Mouse (Mus musculus) heart, postnatal 25 days (tissue): ENCODE data around the gene Gpr84. TPM values are rescaled to one million over a fixed set of nuclear protein-coding genes. Genes with fewer than 3 reads are reported as not detected.

Experiments
- DNase-seq: peaks from one replicate; pipeline ENCODE4 v3.0.0; 2022; ENCODE audit warnings: low spot score
- intact Hi-C: fragments of 180-260 bp; cut with DNase I; formaldehyde crosslinking; loops from one replicate; pipeline ENCODE4 v1.15.1; 2025
- total RNA-seq, 2 experiments: library from RNA; stranded (reverse); gene quantifications; 2 replicates each; pipeline ENCODE4 v1.2.3; 2021

Gpr84 gene
- total RNA-seq, 2 experiments from 2014 or later = not detected

- DNase-seq = no peak
- intact Hi-C loops = loop anchor here (5.0 to 10.0 kb wide), 2 partner anchors 53 to 106 kb away; partner anchors contain the start of gene Nfe2
Measured at GRCm38 (mm10) chr15:103308056-103308875, 2.1 kb downstream of the Gpr84 start.

- intact Hi-C loops = loop anchor here (2.0 to 10.0 kb wide), 3 partner anchors 22 to 105 kb away; partner anchors contain the start of gene Nfe2
- peak; percentile 80 for DNase-seq
Measured at GRCm38 (mm10) chr15:103307125-103307524, 3.3 kb downstream of the Gpr84 start.

GRCm38 (mm10) chr15:103305792-103306645, 4.4 kb downstream of the Gpr84 start:
- intact Hi-C loops = loop anchor here (1.0 to 10.0 kb wide), 4 partner anchors 21 to 123 kb away; partner anchors contain the start of gene Nfe2
- no peak for DNase-seq

GRCm38 (mm10) chr15:103305070-103305678, 5.2 kb downstream of the Gpr84 start:
- intact Hi-C loops = loop anchor here (5.0 to 10.0 kb wide), 2 partner anchors 50 to 103 kb away; partner anchors contain the start of gene Nfe2
- peak; percentile 94 for DNase-seq

GRCm38 (mm10) chr15:103304616-103304969, 5.8 kb downstream of the Gpr84 start:
- intact Hi-C loops = loop anchor here (10.0 kb wide), 1 partner anchor 50 kb away; the partner anchor contains the start of gene Nfe2
- DNase-seq = no peak

GRCm38 (mm10) chr15:103303916-103304615, 6.3 kb downstream of the Gpr84 start:
- intact Hi-C loops = loop anchor here (10.0 kb wide), 1 partner anchor 49 kb away; the partner anchor contains the start of gene Nfe2

GRCm38 (mm10) chr15:103302341-103303021, 7.9 kb downstream of the Gpr84 start:
- DNase-seq = no peak
- intact Hi-C loops = loop anchor here (10.0 kb wide), 1 partner anchor 48 kb away; the partner anchor contains the start of gene Nfe2

More at GRCm38 (mm10) chr15:103303916-103304615, 6.3 kb downstream of the Gpr84 start:
- no peak for DNase-seq

GRCm38 (mm10) chr15:103301547-103302340, 8.7 kb downstream of the Gpr84 start:
- intact Hi-C loops = loop anchor here (10.0 kb wide), 1 partner anchor 47 kb away; the partner anchor contains the start of gene Nfe2
- DNase-seq = no peak

GRCm38 (mm10) chr15:103301046-103301445, 9.4 kb downstream of the Gpr84 start:
- intact Hi-C loops = loop anchor here (10.0 kb wide), 1 partner anchor 46 kb away; the partner anchor contains the start of gene Nfe2
- DNase-seq = no peak

- intact Hi-C loops = loop anchor here (10.0 kb wide), 1 partner anchor 46 kb away; the partner anchor contains the start of gene Nfe2
- DNase-seq = no peak
Measured at GRCm38 (mm10) chr15:103300560-103300959, 9.9 kb downstream of the Gpr84 start.

GRCm38 (mm10) chr15:103300067-103300471, 10.3 kb downstream of the Gpr84 start:
- DNase-seq = no peak
- intact Hi-C loops = loop anchor here (10.0 kb wide), 1 partner anchor 45 kb away; the partner anchor contains the start of gene Nfe2

- no peak for DNase-seq
- intact Hi-C loops = loop anchor here (10.0 kb wide), 1 partner anchor 45 kb away; the partner anchor contains the start of gene Nfe2
Measured at GRCm38 (mm10) chr15:103299644-103300043, 10.8 kb downstream of the Gpr84 start.

- intact Hi-C loops = no loop called here
- DNase-seq = no peak
Measured at GRCm38 (mm10) chr15:103298861-103299616, 11.4 kb downstream of the Gpr84 start.

- intact Hi-C loops = no loop called here
- no peak for DNase-seq
Measured at GRCm38 (mm10) chr15:103298026-103298425, 12.4 kb downstream of the Gpr84 start.

- no peak for DNase-seq
- intact Hi-C loops = no loop called here
Measured at GRCm38 (mm10) chr15:103297313-103297712, 13.1 kb downstream of the Gpr84 start.

GRCm38 (mm10) chr15:103295851-103296250, 14.6 kb downstream of the Gpr84 start:
- DNase-seq = no peak
- intact Hi-C loops = no loop called here

GRCm38 (mm10) chr15:103294649-103295048, 15.8 kb downstream of the Gpr84 start:
- DNase-seq = no peak
- intact Hi-C loops = no loop called here
